Mouse (Mus musculus): Measurements from ENCODE around the gene Spaca6. TPM values are rescaled to one million over a fixed set of nuclear protein-coding genes. Genes with fewer than 3 reads are reported as not detected.

Gene Spaca6
- polyA plus RNA-seq, 1 experiment from 2014 or later: 18.7 TPM

- no peak overlapping the region for H3K9ac ChIP-seq
- DNase-seq (ENCODE audit: low spot score): no peak
- no peaks in the 10 kb centered on the region for H3K9me3 ChIP-seq (ENCODE audit: control insufficient read depth, low read length)
- H3K4me1 ChIP-seq (replicated peaks; ENCODE audit: control insufficient read depth, insufficient read depth, low read length): no peaks in the 10 kb centered on the region
- H3K36me3 ChIP-seq (replicated peaks; ENCODE audit: control insufficient read depth, insufficient read depth): peaks cover 12% of the 10 kb centered on the region
- H3K4me3 ChIP-seq (replicated peaks; ENCODE audit: low read length): no peak overlapping the region
- H3K27me3 ChIP-seq (ENCODE audit: control insufficient read depth, insufficient read depth, low read length): no peaks in the 10 kb centered on the region
- WGBS: 86% methylated on average over 3 of the region's 3 CpGs
- no peak overlapping the region for H3K4me2 ChIP-seq (replicated peaks)
- no peak overlapping the region for H3K27ac ChIP-seq
- no peak for ATAC-seq (ENCODE audit: low FRiP score)
Observed at GRCm38 (mm10) chr17:17860110-17860509, 33.2 kb downstream of the Spaca6 start.

DNA sequence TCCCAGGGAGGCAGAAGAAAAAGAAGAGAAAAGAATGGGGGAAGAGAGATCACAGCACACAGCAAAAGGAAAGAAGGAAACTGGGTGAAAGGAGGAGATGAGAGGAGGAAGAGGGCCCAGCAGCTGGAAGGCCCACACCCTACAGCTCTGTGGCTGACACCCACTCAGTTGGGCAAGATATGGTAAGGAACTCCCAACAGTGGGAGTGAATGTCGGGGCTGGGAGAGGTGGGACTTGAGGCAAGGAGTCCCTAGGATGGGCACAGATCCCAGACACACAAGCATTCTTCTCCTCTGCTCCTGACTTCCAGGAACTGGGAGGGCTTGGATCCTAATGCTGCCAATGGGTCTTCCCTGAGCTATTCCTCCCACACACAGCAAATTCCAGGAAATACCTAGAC lies 35.4 kb downstream of the Spaca6 start:
- ATAC-seq (ENCODE audit: low FRiP score) (no peak), DNase-seq (ENCODE audit: low spot score) (no peak)
- H3K36me3 ChIP-seq (replicated peaks; ENCODE audit: control insufficient read depth, insufficient read depth): peaks cover 17% of the 10 kb centered on the region
- H3K9ac ChIP-seq: no peak overlapping the region
- 75% methylated on average over 1 of the region's 1 CpGs for WGBS
- H3K9me3 ChIP-seq (ENCODE audit: control insufficient read depth, low read length): no peaks in the 10 kb centered on the region
- no peaks in the 10 kb centered on the region for H3K4me1 ChIP-seq (replicated peaks; ENCODE audit: control insufficient read depth, insufficient read depth, low read length)
- H3K4me3 ChIP-seq (replicated peaks; ENCODE audit: low read length): no peak overlapping the region
- H3K27me3 ChIP-seq (ENCODE audit: control insufficient read depth, insufficient read depth, low read length): no peaks in the 10 kb centered on the region
- H3K27ac ChIP-seq: no peak overlapping the region
- no peak overlapping the region for H3K4me2 ChIP-seq (replicated peaks)

- 57% methylated on average over 2 of the region's 2 CpGs for WGBS
- Histone ChIP-seq H3K27me3 (ENCODE audit: control insufficient read depth, insufficient read depth, low read length) (no peaks in the 10 kb centered on the region), H3K4me1 (replicated peaks; ENCODE audit: control insufficient read depth, insufficient read depth, low read length) (no peaks in the 10 kb centered on the region), H3K9me3 (ENCODE audit: control insufficient read depth, low read length) (no peaks in the 10 kb centered on the region), H3K27ac (no peak overlapping the region), H3K36me3 (replicated peaks; ENCODE audit: control insufficient read depth, insufficient read depth) (peaks cover 17% of the 10 kb centered on the region), H3K9ac (no peak overlapping the region), H3K4me2 (replicated peaks) (no peak overlapping the region), H3K4me3 (replicated peaks; ENCODE audit: low read length) (no peak overlapping the region)
- no peak for ATAC-seq (ENCODE audit: low FRiP score)
- no peak for DNase-seq (ENCODE audit: low spot score)
Observed at GRCm38 (mm10) chr17:17865168-17865567, 38.2 kb downstream of the Spaca6 start.

DNA sequence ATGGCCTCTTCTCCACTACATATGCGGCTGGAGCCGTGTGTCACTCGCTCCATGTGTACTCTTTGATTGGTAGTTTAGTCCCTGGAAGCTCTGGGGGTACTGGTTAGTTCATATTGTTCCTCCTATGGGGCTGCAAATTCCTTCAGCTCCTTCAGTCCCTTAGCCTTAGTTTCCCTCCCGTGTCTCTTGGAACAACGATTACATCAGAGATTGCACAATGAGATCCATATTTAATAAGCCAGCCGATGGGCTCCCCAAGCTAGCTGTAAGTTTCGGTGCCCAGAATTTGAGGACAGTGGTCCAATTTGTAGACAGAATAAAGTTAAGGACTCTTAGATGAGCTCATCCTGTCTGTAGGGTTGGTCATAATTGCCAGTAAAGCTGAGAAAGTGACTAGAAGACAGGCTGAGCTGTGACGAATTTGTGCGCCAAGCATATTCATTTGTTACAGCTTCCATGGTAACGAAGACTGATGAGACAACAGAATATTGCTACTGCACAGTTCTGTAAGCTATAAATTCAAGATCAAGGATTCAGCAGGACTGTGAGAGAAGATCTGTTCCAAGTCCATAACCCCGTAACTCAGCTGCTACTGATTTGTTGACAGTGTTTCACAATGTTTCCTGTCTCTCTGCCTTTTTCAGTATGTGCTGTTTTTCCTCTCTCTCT lies 40.0 kb downstream of the Spaca6 start:
- WGBS: 89% methylated on average over 11 of the region's 11 CpGs
- no peak overlapping the region for H3K4me3 ChIP-seq (replicated peaks; ENCODE audit: low read length)
- H3K27ac ChIP-seq: no peak overlapping the region
- no peaks in the 10 kb centered on the region for H3K9me3 ChIP-seq (ENCODE audit: control insufficient read depth, low read length)
- H3K36me3 ChIP-seq (replicated peaks; ENCODE audit: control insufficient read depth, insufficient read depth): peaks cover 17% of the 10 kb centered on the region
- DNase-seq (ENCODE audit: low spot score) (no peak), ATAC-seq (ENCODE audit: low FRiP score) (no peak)
- no peaks in the 10 kb centered on the region for H3K27me3 ChIP-seq (ENCODE audit: control insufficient read depth, insufficient read depth, low read length)
- no peak overlapping the region for H3K4me2 ChIP-seq (replicated peaks)
- no peaks in the 10 kb centered on the region for H3K4me1 ChIP-seq (replicated peaks; ENCODE audit: control insufficient read depth, insufficient read depth, low read length)
- no peak overlapping the region for H3K9ac ChIP-seq

- H3K9ac ChIP-seq: no peak overlapping the region
- ATAC-seq (ENCODE audit: low FRiP score): no peak
- H3K36me3 ChIP-seq (replicated peaks; ENCODE audit: control insufficient read depth, insufficient read depth): peaks cover 1% of the 10 kb centered on the region
- H3K27ac ChIP-seq: no peak overlapping the region
- WGBS: 88% methylated on average over 2 of the region's 2 CpGs
- no peak overlapping the region for H3K4me3 ChIP-seq (replicated peaks; ENCODE audit: low read length)
- no peaks in the 10 kb centered on the region for H3K27me3 ChIP-seq (ENCODE audit: control insufficient read depth, insufficient read depth, low read length)
- no peak for DNase-seq (ENCODE audit: low spot score)
- H3K9me3 ChIP-seq (ENCODE audit: control insufficient read depth, low read length): 0 out of 2 replicates have a peak, but pooled peaks cover 8% of the 10 kb centered on the region
- no peaks in the 10 kb centered on the region for H3K4me1 ChIP-seq (replicated peaks; ENCODE audit: control insufficient read depth, insufficient read depth, low read length)
- H3K4me2 ChIP-seq (replicated peaks): no peak overlapping the region
Observed at GRCm38 (mm10) chr17:17870892-17871550, 44.1 kb downstream of the Spaca6 start.

- Histone ChIP-seq H3K9me3 (ENCODE audit: control insufficient read depth, low read length) (0 out of 2 replicates have a peak, but pooled peaks cover 8% of the 10 kb centered on the region), H3K4me2 (replicated peaks) (no peak overlapping the region), H3K27ac (no peak overlapping the region), H3K9ac (no peak overlapping the region), H3K4me1 (replicated peaks; ENCODE audit: control insufficient read depth, insufficient read depth, low read length) (no peaks in the 10 kb centered on the region), H3K36me3 (replicated peaks; ENCODE audit: control insufficient read depth, insufficient read depth) (no peaks in the 10 kb centered on the region), H3K4me3 (replicated peaks; ENCODE audit: low read length) (no peak overlapping the region), H3K27me3 (ENCODE audit: control insufficient read depth, insufficient read depth, low read length) (no peaks in the 10 kb centered on the region)
- DNase-seq (ENCODE audit: low spot score) (no peak), ATAC-seq (ENCODE audit: low FRiP score) (no peak)
- 91% methylated on average over 2 of the region's 2 CpGs for WGBS
Observed at GRCm38 (mm10) chr17:17871697-17872096, 44.7 kb downstream of the Spaca6 start.

DNA sequence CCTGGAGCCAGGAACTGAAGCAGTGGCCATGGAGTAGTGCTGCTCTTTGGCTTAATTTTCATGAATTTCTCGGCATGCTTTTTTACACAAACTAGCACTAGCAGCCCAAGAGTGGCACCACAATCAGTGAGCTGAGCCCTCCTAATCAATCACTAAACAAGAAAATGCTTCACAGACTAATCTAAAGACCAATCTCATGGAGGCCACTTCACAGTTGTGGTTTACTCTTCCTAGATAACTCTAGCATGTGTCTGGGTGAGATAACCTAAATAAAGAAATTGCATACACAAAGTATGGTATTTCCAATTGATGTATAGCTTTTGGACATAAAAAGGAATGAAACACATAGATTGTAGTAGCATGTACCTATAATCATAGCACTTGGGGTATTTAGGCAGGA lies 52.4 kb downstream of the Spaca6 start:
- 80% methylated on average over 1 of the region's 1 CpGs for WGBS
- Histone ChIP-seq H3K27ac (no peak overlapping the region), H3K36me3 (replicated peaks; ENCODE audit: control insufficient read depth, insufficient read depth) (no peaks in the 10 kb centered on the region), H3K4me3 (replicated peaks; ENCODE audit: low read length) (no peak overlapping the region), H3K4me2 (replicated peaks) (no peak overlapping the region), H3K4me1 (replicated peaks; ENCODE audit: control insufficient read depth, insufficient read depth, low read length) (no peaks in the 10 kb centered on the region), H3K9ac (no peak overlapping the region), H3K27me3 (ENCODE audit: control insufficient read depth, insufficient read depth, low read length) (no peaks in the 10 kb centered on the region), H3K9me3 (ENCODE audit: control insufficient read depth, low read length) (no peaks in the 10 kb centered on the region)
- ATAC-seq (ENCODE audit: low FRiP score): no peak
- no peak for DNase-seq (ENCODE audit: low spot score)

DNA sequence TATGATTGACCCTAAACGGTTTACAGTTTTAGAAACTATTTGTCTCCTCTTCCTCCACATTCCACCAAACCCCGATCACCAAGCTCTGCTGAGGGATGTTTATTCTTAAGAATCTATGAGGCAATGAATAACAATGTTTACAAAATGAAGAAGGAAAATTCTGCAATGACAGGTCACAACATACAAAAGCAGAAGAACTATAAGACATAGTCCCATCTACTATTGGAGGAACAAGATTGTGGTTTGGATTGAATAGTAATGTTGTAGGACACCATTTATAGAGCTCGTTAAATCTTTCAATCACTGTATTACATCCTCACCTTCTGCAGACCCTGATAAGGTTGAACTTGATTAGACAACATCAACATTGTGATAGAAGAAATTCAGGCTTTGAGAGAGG lies 55.7 kb downstream of the Spaca6 start:
- no peaks in the 10 kb centered on the region for H3K36me3 ChIP-seq (replicated peaks; ENCODE audit: control insufficient read depth, insufficient read depth)
- WGBS: 89% methylated on average over 3 of the region's 3 CpGs
- no peak overlapping the region for H3K27ac ChIP-seq
- no peaks in the 10 kb centered on the region for H3K9me3 ChIP-seq (ENCODE audit: control insufficient read depth, low read length)
- no peak overlapping the region for H3K4me2 ChIP-seq (replicated peaks)
- ATAC-seq (ENCODE audit: low FRiP score) (no peak), DNase-seq (ENCODE audit: low spot score) (no peak)
- no peak overlapping the region for H3K4me3 ChIP-seq (replicated peaks; ENCODE audit: low read length)
- H3K9ac ChIP-seq: no peak overlapping the region
- H3K27me3 ChIP-seq (ENCODE audit: control insufficient read depth, insufficient read depth, low read length): no peaks in the 10 kb centered on the region
- no peaks in the 10 kb centered on the region for H3K4me1 ChIP-seq (replicated peaks; ENCODE audit: control insufficient read depth, insufficient read depth, low read length)

DNA sequence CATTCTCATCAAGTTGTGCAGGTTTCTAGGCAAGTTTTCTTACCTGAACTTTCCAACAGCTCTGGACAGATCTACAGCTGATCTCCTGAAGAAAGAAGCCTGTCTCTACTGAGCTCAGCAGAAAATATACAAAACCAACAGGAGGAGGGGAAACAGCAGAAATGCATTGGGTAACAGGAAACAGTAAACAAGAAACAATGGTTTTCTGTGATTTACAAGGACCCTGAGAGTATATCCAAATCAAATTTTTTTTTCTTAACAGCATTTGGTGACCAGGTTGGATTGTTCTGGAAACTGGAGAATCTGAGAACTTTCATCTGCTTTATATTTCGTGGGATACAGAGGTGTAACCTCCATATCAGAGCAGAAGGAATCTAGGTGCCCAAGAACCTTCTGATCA lies 56.9 kb downstream of the Spaca6 start, which contains the start of gene Fpr1:
Fpr1 (minus strand) TSS at position 101 of the 400 bp plus-strand sequence.
- no peak for ATAC-seq (ENCODE audit: low FRiP score)

More for the DNA sequence above, 56.9 kb downstream of the Spaca6 start, which contains the start of gene Fpr1:
- no peak within 1 kb of the TSS for H3K4me2 ChIP-seq (replicated peaks)
- H3K4me1 ChIP-seq (replicated peaks; ENCODE audit: control insufficient read depth, insufficient read depth, low read length): no peaks in the 10 kb centered on the region
- DNase-seq (ENCODE audit: low spot score): no peak
- H3K36me3 ChIP-seq (replicated peaks; ENCODE audit: control insufficient read depth, insufficient read depth): no peaks in the 10 kb centered on the region
- no peak within 1 kb of the TSS for H3K9ac ChIP-seq
- WGBS: 50% methylated on average over 1 of the region's 1 CpGs
- no peak within 1 kb of the TSS for H3K4me3 ChIP-seq (replicated peaks; ENCODE audit: low read length)
- no peaks in the 10 kb centered on the region for H3K9me3 ChIP-seq (ENCODE audit: control insufficient read depth, low read length)
- H3K27me3 ChIP-seq (ENCODE audit: control insufficient read depth, insufficient read depth, low read length): no peaks in the 10 kb centered on the region
- H3K27ac ChIP-seq: no peak within 1 kb of the TSS
